Mouse (Mus musculus) heart, postnatal 25 days (tissue): ENCODE measurements around the gene Anp32e. TPM values are rescaled to one million over a fixed set of nuclear protein-coding genes. Genes with fewer than 3 reads are reported as not detected.
"Not testable (repeated sequence)": the region's sequence is repeated elsewhere in the genome, so short reads cannot be mapped to it uniquely, and the experiment has no call there.

Experiments used
- DNase-seq: peaks from one replicate; pipeline ENCODE4 v3.0.0; 2022; ENCODE audit warnings: low spot score
- intact Hi-C: fragments of 180-260 bp; cut with DNase I; formaldehyde crosslinking; loops from one replicate; pipeline ENCODE4 v1.15.1; 2025
- total RNA-seq, 2 experiments: library from RNA; stranded (reverse); gene quantifications; 2 replicates each; pipeline ENCODE4 v1.2.3; 2021

The Anp32e gene
- total RNA-seq, 2 experiments from 2014 or later, result 74.2 to 92.2 TPM

- intact Hi-C loops, result no loop called here
- no peak for DNase-seq
Observed at GRCm38 (mm10) chr3:95933111-95933750, 4.2 kb downstream of the Anp32e start.

- intact Hi-C loops, result no loop called here
Observed at GRCm38 (mm10) chr3:95934448-95934847, 5.4 kb downstream of the Anp32e start.

GRCm38 (mm10) chr3:95938217-95938616 lies 9.2 kb downstream of the Anp32e start:
- no peak for DNase-seq
- intact Hi-C loops, result no loop called here

More at GRCm38 (mm10) chr3:95934448-95934847, 5.4 kb downstream of the Anp32e start:
- no peak for DNase-seq

- intact Hi-C loops, result no loop called here
- DNase-seq, result no peak
Observed at GRCm38 (mm10) chr3:95938835-95939234, 9.8 kb downstream of the Anp32e start.

GRCm38 (mm10) chr3:95942749-95943148 lies 13.7 kb downstream of the Anp32e start:
- no peak for DNase-seq
- intact Hi-C loops, result no loop called here

- DNase-seq, result no peak
- intact Hi-C loops, result no loop called here
Observed at GRCm38 (mm10) chr3:95943226-95943625, 14.2 kb downstream of the Anp32e start.

- DNase-seq, result no peak
- intact Hi-C loops, result no loop called here
Observed at GRCm38 (mm10) chr3:95944742-95945141, 15.7 kb downstream of the Anp32e start.

GRCm38 (mm10) chr3:95945731-95946240 lies 16.7 kb downstream of the Anp32e start:
- no peak for DNase-seq
- intact Hi-C loops, result no loop called here

GRCm38 (mm10) chr3:95948325-95948724 lies 19.3 kb downstream of the Anp32e start:
- no peak for DNase-seq
- intact Hi-C loops, result no loop called here

- intact Hi-C loops, result loop anchor here (2.0 kb wide), 1 partner anchor 22 kb away; the partner anchor contains the start of gene Anp32e
- peak; percentile 82 for DNase-seq
Observed at GRCm38 (mm10) chr3:95950763-95951551, 21.9 kb downstream of the Anp32e start.

- intact Hi-C loops, result loop anchor here (2.0 kb wide), 1 partner anchor 23 kb away; the partner anchor contains the start of gene Anp32e
- not testable (repeated sequence) for DNase-seq
Observed at GRCm38 (mm10) chr3:95951566-95951965, 22.5 kb downstream of the Anp32e start.

- no peak for DNase-seq
- intact Hi-C loops, result no loop called here
Observed at GRCm38 (mm10) chr3:95953023-95953422, 24.0 kb downstream of the Anp32e start.

- no peak for DNase-seq
- intact Hi-C loops, result no loop called here
Observed at GRCm38 (mm10) chr3:95953522-95953921, 24.5 kb downstream of the Anp32e start.

- intact Hi-C loops, result loop anchor here (5.0 kb wide), 1 partner anchor 87 kb away; no protein-coding TSS in a partner anchor
- DNase-seq, result not testable (repeated sequence)
Observed at GRCm38 (mm10) chr3:95954648-95955173, 25.7 kb downstream of the Anp32e start.

- DNase-seq, result no peak
- intact Hi-C loops, result loop anchor here (5.0 kb wide), 1 partner anchor 88 kb away; no protein-coding TSS in a partner anchor
Observed at GRCm38 (mm10) chr3:95955318-95955717, 26.3 kb downstream of the Anp32e start.

- intact Hi-C loops, result loop anchor here (5.0 kb wide), 1 partner anchor 90 kb away; no protein-coding TSS in a partner anchor
Observed at GRCm38 (mm10) chr3:95957359-95958148, 28.5 kb downstream of the Anp32e start.

GRCm38 (mm10) chr3:95959082-95959481 lies 30.0 kb downstream of the Anp32e start:
- no peak for DNase-seq
- intact Hi-C loops, result loop anchor here (5.0 kb wide), 1 partner anchor 92 kb away; no protein-coding TSS in a partner anchor

More at GRCm38 (mm10) chr3:95957359-95958148, 28.5 kb downstream of the Anp32e start:
- no peak for DNase-seq

- intact Hi-C loops, result loop anchor here (5.0 kb wide), 1 partner anchor 93 kb away; no protein-coding TSS in a partner anchor
- DNase-seq, result no peak
Observed at GRCm38 (mm10) chr3:95959807-95960206, 30.8 kb downstream of the Anp32e start.

- intact Hi-C loops, DNase-seq: not testable (repeated sequence)
Observed at GRCm38 (mm10) chr3:95962182-95962581, 33.1 kb downstream of the Anp32e start.
